Mouse (Mus musculus) Muller cell, postnatal 12 days (primary cell): ENCODE results near the gene Rad51c.
"Not testable (repeated sequence)": the region's sequence is repeated elsewhere in the genome, so short reads cannot be mapped to it uniquely, and the experiment has no call there.

Experiments
- DNase-seq: peaks from one replicate; pipeline ENCODE4 v3.0.0-alpha.2; 2015; ENCODE audit errors: inconsistent ontology term

Gene Rad51c

DNA sequence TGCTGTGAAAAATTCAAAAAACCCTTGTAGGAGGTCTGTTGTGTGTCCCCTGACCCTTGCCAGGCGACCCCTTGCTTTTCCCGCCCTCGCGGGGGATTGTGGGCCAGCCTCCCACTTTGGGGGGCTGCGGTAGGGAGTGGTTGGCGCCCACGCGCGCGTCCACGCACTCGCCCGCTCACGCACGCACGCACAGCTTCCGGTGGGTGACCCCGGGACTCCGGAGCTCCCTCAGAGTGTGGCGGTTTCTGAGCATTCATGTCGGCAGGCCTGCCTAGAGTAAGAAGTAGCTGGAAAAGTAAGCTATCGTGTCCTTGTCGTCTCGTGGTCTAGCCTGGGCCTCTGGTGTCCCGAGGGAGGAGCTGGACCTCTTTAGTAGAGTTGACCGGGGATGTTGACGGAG lies at the start of gene Rad51c, which contains the start of gene Tex14:
Rad51c (minus strand) TSS at position 79 of the 400 bp plus-strand sequence.
Tex14 (plus strand) TSS at position 190 of the 400 bp plus-strand sequence.
- no peak for DNase-seq

DNA sequence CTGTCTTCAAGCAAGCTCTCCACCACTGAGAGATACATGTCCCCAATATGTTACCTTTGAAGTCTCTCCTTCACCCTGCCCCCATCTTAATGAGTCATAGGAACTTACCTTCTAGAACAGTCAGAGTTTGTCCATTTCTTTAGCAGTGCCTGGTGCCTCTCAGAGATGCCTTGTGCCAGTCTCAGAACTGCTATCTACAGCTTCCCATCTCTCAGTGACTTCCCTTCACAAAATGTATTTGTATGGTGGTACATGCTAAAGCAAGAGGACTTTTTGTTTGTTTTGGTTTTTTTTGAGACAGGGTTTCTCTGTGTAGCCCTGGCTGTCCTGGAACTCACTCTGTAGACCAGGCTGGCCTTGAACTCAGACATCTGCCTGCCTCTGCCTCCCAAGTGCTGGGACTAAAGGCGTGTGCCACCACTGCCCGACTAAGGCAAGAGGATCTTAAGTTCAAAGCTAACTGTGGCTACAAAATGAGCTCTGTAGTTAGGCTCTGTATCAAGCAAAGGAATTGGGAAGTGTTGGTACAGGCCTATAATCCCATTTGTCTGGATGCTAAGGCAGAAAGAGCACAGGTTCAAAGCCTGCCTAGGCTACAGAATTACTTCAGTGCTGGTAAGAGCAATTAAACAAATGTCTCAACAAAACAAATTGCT lies 49.4 kb upstream of the Rad51c start:
- no peak for DNase-seq

DNA sequence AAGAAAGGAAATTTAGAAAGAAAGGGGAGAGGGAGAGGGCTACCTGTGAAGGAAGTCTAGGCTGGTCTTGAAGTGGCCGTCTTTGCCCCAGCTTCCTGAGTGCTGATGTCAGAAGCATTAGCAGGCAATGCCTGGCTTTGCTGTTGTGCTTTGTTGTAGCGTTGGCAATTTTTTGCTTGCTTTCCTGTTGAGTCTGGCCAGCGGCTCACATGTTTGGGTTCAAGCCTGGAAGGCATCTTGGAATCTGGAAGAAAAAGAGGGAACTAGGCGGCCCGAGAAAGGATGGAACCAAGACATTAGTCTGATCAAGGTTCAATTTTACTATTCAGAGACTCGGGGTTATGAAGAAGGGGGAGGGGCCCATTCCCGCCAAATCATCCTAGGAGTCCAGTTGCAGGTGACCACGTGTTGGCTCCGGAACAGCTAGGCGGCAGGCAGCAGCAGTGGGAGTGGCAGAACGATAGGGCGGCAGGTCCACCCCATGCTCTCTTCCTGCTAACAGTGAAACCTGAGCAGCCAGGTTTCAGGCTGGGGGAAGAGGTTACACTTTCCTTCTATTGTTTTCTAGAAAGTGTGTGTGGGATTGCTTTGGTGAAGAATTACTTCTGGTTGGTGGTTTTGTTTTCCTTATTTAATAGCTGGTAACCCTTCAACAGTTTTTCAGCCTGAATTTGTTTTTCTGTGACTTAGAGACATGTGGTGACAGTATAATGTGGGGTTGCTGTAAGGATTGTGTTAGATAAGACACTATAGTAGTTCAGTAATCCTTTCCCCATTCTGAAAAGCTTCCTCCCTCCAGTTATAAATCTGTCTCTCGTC lies 48.7 kb upstream of the Rad51c start:
- no peak for DNase-seq

DNA sequence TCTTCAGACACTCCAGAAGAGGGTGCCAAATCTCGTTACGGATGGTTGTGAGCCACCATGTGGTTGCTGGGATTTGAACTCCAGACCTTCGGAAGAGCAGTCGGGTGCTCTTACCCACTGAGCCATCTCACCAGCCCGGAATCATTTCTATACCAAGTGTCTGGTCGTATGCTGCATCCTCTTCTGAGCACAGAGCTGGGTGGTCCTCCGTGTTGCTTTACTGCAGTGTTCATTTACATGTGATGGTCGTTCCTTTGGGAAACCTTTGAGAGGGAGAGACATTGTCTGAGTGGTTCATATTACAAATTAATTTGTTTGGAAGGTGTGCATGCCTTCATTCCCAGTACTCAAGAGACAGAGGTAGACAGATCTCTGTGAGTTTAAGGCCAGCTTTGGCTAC lies 48.0 kb upstream of the Rad51c start:
- not testable (repeated sequence) for DNase-seq

DNA sequence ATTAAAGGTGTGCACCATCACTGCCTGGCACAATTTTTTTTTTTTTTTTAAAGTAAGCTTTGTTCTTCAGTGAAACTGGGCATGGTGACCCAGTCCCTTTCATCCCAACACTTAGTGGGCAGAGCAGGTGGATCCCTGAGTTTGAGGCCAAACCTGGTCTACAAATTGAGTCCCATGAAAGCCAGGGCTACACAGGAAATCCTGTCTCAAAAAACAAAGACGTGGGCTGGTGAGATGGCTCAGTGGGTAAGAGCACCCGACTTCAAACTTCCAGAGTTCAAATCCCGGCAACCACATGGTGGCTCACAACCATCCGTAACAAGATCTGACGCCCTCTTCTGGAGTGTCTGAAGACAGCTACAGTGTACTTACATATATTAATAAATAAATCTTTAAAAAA lies 45.1 kb upstream of the Rad51c start:
- peak; percentile 43 for DNase-seq

DNA sequence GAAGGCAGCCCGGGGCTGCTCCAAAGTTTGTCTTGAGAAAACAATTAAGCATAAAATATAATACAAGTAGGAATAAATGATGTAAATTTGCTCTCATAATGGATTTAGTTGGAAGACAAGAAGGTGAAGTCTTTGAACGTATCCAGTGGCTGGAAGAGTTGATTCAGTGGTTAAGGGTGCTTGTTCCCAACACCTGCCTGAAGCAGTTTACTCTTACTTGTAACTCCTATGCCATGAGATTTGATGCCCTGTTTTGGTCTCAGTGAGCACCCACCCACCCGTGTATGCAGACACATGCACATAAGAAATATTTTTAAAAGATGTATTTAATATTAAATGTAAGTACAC lies 44.4 kb upstream of the Rad51c start:
- DNase-seq = no peak

DNA sequence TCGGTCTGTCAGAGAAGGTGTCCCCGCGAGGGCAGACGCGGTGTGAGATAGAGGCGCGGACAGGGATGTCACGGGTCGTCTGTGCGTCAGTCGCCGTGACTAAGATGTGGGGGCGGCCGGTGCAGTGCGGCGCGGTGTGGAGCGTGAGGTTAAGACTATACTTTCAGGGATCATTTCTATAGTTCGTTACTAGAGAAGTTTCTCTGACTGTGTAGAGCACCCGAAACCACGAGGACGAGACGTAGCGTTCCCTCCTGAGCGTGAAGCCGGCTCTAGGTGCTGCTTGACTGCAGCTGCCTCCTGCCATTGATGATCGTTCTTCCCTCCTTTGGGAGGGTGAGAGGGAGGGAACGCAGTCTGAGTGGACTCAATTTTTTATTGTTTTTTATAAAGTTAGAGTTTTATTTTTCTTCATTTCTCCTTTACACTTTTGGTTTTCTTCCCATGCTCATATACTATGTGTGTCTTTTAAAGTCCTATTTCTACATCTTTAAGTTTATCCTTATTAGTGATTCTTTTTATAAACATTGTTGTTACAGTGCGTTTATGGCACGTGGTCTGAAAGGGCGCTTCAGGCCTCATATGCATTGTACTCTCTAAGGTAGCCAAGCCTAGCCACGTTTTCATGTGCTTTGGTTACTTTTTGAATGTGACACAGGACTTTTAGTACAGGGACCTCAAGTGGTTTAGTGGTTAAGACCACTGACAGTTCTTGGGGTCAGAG lies 43.9 kb upstream of the Rad51c start:
- peak; percentile 92 for DNase-seq

DNA sequence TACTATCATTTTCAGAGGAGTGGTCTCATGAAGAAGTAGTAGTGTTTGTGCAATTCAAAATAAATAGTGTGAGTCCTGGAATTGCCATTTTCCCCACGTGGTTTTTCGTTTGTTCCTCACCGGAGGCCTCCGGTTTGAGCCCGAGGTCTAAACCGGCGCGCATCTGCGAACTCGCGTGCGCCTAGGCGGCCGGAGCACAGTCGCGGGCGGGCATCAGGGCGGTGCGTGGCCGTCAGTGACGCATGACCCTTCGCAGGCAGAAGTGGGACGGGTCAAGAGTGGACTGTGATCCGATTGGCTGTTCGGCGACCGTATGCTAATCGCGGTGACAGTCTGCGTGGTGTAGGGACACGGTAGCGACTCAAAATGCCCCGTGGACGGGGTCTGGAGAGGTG lies 43.3 kb upstream of the Rad51c start:
- DNase-seq = peak; percentile 72

DNA sequence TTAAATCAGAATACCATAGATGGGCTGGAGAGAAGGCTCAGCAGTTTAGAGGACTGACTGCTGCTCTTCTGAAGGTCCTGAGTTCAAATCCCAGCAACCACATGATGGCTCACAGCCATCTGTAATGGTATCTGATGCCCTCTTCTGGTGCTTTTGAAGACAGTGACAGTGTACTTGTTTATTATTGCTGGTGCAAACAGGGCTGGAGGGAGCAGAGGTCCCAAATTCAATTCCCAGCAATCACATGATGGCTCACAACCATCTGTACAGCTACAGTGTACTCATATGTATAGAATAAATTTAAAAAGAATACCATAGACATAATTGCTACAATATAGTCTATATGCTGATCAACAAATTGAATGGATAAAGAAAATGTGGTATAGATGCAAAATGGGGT lies 42.7 kb upstream of the Rad51c start:
- no peak for DNase-seq

DNA sequence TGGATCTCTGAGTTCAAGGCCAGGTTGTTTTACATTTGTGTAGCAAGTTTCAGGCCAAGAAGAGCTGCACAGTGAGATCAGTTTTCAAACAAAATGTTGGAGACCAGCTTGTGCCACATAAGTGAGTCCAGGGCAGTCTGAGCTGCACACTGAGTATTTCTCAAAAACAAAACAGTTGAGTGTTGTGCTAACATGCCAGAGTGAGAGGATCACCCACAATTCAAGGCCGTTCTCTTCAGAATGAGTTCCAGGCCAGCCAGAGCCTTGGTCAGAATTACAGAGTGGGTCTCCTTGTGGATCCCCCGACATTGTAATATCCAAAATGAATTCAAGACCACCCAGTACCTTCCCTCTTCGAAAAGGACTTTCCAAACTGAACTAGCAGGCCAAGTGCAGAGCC lies 41.4 kb upstream of the Rad51c start:
- no peak for DNase-seq

DNA sequence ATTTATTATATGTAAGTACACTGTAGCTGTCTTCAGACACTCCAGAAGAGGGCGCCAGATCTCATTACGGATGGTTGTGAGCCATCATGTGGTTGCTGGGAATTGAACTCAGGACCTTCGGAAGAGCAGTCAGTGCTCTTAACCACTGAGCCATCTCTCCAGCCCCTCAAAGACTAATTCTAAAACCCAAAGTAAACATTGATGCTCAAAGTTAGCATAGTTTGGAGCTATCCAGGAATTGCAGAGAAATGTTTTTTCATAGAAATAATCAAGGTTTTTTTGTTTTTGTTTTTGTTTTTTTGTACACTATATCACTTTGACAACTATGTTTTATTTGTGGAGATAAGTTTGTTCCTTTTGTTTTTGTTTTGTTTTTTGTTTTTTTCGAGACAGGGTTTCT lies 40.8 kb upstream of the Rad51c start:
- not testable (repeated sequence) for DNase-seq

DNA sequence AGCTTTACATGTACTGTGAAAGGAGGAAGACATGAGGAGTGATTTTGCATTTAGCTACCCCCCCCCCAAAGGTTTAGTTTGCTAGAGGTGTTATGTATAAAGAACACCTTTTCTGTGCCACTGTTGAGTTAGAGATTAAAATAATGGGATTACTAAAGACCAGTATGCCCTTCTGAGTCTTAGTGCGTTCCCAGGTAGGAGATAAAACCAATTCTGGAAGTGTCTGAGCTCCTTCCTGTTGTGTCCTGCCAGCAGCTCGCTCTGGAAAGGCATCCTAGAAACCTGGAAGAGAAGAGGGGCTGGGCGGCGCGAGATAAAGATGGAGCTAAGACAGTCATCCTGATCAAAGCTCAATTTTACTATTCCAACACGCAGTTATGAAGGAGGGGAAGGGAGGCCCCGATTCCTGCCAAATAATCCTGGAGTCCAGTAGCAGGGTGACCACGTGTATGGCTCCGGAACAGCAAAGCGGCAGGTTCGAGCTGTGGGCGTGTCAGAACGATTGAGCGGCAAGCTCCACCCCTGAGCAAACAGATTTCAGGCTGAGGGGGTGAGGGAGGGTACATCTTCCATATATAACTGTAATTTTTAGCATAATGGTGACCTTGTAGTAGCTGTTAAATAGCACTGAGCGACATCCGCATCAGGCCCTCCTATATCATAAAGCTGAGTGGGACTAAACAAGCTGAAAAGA lies 40.1 kb upstream of the Rad51c start:
- no peak for DNase-seq

DNA sequence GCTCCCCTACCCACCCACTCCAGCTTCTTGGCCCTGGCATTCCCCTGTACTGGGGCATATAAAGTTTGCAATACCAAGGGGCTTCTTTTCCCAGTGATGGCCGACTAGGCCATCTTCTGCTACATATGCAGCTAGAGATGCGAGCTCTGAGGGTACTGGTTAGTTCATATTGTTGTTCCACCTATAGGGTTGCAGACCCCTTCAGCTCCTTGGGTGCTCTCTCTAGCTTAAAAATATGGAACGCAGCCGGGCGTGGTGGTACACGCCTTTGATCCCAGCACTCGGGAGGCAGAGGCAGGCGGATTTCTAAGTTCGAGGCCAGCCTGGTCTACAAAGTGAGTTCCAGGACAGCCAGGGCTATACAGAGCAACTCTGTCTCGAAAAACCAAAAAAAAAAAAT lies 39.3 kb upstream of the Rad51c start:
- peak; percentile 29 for DNase-seq

DNA sequence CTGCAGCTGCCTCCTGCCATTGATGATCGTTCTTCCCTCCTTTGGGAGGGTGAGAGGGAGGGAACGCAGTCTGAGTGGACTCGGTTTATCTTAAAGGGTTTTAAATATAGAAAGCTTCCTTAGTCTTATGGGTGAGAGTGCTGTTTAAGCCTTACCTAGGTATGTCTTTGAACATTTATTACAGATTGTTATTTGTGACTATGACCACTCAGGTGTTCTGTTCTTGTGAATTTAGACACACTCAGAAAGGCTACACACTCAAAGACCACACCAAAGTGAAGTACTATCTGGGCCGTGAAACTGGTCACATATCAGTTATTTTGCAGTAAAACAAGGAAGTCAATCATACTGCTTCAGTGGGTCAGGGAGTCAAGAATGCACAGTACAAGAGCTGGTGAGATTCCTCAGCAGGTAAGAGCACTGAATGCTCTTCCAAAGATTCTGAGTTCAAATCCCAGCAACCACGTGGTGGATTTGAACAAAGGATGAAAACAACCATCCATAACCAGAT lies 38.7 kb upstream of the Rad51c start:
- DNase-seq = peak; percentile 97

DNA sequence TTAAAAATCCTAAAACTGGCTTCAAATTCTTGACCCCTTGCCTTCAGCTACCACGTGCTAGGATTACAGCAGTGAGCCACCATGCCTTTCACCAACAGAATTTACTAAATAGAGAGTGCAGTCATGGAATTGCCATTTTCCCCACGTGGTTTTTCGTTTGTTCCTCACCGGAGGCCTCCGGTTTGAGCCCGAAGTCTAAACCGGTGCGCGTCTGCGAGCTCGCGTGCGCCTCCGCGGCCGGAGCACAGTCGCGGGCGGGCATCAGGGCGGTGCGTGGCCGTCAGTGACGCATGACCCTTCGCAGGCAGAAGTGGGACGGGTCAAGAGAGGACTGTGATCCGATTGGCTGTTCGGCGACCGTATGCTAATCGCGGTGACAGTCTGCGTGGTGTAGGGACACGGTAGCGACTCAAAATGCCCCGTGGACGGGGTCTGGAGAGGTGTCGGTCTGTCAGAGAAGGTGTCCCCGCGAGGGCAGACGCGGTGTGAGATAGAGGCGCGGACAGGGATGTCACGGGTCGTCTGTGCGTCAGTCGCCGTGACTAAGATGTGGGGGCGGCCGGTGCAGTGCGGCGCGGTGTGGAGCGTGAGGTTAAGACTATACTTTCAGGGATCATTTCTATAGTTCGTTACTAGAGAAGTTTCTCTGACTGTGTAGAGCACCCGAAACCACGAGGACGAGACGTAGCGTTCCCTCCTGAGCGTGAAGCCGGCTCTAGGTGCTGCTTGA lies 38.1 kb upstream of the Rad51c start:
- peak; percentile 65 for DNase-seq

DNA sequence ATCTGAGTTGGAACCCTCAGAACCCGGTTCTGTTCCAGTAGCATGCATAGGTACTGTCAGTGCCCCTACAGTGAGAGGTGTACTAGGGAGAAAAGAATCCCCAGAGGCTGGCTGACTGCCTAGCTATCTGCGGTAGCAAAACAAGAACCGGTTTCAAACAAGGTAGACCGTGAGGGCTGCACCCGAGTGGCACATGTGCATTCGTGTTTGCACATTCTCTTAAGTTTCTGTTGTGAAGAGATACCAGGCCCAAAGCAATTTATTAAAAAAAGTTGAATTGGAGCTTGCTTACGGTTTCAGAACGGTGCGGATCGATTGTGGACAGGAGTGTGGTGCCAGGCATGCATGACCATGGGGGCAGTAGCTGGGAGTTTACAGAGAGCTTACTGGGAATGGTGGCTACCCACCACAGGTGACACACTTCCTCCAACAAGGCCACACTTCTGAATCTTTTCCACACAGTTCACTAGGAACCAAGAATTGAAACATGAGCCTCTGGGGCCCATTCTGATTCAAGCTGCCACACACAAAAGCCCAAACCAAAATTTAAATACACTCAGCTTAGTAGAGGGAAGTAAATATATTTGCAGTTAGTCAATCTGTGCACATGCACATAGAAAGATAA lies 35.2 kb upstream of the Rad51c start:
- DNase-seq = no peak

DNA sequence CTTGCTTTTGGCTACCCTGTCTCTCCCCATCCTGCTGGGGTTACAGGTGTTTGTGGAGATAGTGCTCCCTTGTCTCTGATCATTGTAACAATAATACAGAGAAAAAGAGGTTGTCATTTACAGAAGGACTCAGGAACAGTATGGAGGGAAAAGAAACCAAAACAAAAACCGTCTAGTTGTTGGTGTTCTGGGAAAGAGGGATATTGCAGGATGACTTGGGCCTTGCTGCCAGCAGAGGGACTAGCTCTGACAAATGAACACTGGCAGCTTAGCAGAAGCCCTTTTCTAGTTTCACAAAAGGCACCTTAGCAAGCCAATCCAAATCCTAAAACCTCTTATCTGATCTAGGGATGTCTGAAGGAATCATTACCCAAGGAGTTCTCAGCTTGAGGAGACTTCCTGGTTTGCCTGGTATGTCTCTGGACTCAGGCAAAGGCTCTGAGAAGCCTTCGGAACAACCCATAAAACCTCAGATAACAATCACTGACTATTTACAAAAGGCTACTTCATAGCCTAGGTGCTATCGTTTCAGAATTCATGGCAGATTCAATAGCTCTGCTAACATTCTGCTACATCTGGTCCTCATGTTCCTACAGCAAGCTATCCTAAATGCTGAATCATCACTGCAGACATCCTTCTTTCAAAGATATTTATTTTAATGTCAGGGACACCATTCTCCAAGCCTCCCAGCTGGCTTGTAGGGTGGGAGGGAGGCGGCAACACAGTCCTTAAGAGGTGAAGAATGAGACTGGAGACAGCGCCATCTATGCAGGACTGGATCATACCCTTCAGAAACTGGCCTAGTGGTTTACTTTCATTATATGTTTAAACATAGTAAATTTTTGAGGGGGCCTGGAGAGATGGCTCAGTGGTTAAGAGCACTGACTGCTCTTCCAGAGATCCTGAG lies 31.8 kb upstream of the Rad51c start:
- DNase-seq = no peak

DNA sequence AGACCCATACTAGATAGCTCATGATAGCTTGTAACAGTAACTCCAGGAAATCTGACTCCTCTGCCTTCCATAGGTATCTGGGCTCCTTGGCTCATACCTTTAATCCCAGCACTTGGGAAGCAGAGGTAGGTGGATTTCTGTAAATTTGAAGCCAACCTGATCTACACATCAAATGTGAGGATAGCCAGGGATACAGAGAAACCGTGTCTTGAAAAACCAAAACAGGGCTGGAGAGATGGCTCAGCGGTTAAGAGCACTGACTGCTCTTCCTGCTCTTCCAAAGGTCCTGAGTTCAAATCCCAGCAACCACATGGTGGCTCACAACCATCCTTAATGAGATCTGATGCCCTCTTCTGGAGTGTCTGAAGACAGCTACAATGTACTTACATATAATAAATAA lies 30.4 kb upstream of the Rad51c start:
- not testable (repeated sequence) for DNase-seq

DNA sequence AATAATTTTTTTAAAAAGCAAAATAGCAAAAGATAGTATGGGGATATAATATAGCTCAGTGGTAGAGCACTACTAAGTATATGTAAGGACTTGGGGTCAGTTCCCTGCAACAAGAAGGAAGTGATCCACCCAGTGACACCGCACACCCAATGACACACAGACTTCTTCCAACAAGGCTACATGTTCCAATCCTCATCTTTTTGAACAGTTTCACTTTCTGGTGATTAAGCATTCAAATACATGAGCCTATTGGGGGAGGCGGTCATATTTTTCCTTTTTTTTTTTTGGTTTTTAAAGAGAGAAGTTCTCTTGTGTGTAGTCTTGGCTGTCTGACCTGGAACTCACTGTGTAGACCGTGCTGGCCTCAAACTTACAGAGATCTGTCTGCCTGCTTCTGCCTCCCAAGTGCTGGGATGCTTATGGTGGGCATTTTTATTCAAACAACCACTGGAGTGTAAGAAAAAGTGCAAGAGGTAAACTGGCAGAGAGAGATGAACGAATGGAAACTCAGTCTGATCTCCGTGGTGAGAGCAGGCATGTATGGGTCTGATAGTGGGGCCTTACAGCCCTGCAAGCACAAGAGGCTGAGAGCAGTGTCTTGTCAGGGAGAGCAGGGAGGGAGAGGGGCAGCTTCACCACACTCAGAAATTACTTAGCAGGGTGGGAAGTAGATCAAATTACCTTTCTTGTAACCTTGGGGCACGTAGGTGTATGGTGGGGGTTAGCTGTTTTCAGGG lies 28.3 kb upstream of the Rad51c start:
- no peak for DNase-seq
